Mouse (Mus musculus) liver (tissue): ENCODE measurements around the gene Cnnm4.

ENCODE experiments used
- DNase-seq: peaks from one replicate; pipeline ENCODE4 v3.0.0-alpha.2; 2020; ENCODE audit warnings: mixed read lengths

Gene Cnnm4

DNA sequence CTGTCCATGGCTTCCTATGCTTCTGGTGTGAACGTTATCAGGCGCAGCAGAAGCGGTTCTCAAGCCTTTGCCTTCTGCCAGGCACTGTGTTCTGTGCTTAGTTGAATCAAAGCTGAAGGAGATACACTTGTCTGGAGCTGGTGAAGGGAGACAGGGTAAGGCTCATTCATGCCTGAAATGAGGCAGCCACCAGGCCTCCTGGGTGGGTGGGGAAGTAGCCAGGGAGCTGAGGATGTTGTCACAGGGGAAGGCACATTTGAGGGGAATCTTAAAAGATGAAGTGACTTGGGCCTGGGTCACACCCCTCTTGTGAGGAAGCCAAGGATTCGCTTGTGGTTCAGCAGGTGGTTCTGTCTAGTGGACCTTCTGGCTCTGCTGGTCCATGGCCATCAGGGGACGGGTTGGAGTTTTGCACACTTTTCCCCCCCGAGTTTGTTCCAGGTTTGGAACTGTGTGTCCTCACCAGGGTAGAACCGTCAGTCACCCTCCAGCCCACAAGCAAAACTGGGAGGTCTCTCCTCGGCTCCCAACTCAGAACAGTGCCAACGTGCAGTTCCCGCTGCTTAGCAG lies 1.9 kb downstream of the Cnnm4 start:
- DNase-seq: no peak

GRCm38 (mm10) chr1:36474646-36475045 lies 3.2 kb downstream of the Cnnm4 start:
- DNase-seq: no peak

GRCm38 (mm10) chr1:36475480-36476110 lies 4.2 kb downstream of the Cnnm4 start:
- no peak for DNase-seq

DNA sequence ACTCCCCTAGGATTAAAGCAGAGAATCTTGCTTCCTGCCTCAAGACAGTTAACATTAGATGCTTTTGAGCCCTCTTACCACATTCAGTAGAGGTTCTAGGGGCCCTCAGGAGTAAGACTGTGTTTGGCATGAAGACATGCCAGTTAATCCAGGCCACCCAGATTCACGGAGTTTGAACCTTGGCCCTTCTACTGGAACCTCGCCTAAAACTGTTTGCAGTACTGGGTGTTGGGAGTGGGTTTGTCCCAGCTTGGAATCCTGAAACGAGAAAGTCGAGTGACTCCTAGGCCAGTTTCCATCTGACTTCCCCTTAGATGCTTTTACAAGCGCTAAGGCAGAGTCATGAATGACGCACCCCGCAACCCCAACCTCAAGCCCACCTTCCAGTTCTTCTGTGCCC lies 5.0 kb downstream of the Cnnm4 start:
- no peak for DNase-seq

- DNase-seq: no peak
Measured at GRCm38 (mm10) chr1:36478343-36478795, 6.9 kb downstream of the Cnnm4 start.

GRCm38 (mm10) chr1:36479903-36480899 lies 8.8 kb downstream of the Cnnm4 start:
- DNase-seq: no peak

- no peak for DNase-seq
Measured at GRCm38 (mm10) chr1:36483825-36484224, 12.4 kb downstream of the Cnnm4 start.

GRCm38 (mm10) chr1:36485080-36485479 lies 13.7 kb downstream of the Cnnm4 start:
- DNase-seq: no peak

DNA sequence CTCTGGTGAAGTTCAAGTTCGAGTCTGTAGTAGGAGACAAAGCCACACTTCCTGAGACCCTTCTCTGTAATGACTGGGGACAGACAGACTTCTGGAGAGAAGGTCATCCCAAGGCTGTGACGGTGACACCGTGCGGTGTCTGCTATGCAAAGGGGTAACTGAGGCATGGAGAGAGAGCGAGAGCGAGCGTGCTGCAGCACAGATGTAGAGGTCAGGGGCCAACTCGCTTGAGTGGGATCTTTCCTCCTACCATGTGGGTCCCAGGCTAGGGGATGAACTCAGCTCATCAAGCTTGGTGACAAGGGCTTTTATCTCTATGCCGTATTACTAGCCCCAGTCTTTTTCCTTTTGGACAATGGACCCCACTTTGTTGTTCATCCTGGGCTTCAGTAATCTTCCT lies 15.7 kb downstream of the Cnnm4 start:
- DNase-seq: no peak

GRCm38 (mm10) chr1:36489661-36490060 lies 18.2 kb downstream of the Cnnm4 start:
- no peak for DNase-seq

GRCm38 (mm10) chr1:36492416-36493139 lies 21.2 kb downstream of the Cnnm4 start:
- DNase-seq: peak; percentile 30

DNA sequence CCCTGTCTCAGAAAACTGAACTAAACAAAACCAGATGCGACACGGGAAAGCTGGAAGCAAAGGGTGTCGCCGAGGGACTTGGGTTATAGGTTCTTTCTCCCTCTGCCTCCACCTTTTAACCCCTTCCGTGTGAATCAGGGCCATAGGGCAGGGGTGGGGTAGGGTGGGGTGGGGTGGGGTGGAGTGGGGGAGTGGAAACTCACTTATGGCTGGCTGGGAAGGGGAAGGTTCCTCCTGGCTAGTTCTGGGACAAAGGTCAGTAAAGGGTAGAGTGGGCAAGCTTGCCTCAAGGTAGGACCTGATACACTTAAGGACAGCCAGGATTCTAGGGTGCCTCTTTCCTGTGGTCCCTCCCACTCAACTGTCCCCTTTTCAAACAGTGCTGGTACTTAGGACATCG lies 21.9 kb downstream of the Cnnm4 start:
- DNase-seq: no peak

DNA sequence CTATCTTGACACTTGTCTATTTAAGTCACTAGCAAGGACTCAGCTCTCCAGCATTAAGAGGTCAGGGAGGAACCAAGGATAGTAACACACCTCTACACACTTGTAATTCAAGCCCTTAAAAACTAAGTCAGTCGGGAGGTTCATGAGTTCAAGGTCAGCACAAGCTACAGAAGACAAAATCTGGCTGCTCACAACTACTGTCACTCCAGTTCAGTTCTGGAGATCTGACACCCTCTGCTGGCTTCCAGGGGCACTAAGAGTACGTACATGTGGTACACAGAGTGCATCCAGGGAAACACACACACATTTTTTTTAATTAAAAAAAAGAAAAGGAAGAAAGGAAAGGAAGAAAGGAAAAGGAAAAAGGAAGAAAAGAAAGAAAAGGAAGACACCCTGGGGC lies 25.3 kb downstream of the Cnnm4 start:
- no peak for DNase-seq

DNA sequence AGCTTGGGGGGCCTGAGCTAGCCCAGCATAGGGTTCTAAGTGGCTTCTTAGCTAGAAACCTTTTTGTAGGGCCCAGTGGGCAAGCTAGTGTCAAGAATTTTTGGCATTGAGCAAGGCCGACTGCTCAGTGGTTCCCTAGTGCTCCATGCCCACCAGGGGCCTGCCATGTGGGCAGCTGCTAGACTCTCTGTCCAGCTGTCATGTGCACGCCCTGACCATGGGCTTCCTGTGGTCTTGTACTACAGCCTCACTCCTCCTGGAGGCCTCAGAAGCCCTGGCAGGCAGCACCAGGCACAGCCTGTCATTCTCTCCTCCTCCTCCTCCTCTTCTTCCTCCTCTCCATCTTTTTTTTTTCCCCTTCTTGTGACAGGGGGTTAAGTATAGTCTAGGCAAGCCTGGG lies 25.9 kb downstream of the Cnnm4 start:
- no peak for DNase-seq

GRCm38 (mm10) chr1:36501261-36501660 lies 29.8 kb downstream of the Cnnm4 start:
- peak; percentile 75 for DNase-seq

DNA sequence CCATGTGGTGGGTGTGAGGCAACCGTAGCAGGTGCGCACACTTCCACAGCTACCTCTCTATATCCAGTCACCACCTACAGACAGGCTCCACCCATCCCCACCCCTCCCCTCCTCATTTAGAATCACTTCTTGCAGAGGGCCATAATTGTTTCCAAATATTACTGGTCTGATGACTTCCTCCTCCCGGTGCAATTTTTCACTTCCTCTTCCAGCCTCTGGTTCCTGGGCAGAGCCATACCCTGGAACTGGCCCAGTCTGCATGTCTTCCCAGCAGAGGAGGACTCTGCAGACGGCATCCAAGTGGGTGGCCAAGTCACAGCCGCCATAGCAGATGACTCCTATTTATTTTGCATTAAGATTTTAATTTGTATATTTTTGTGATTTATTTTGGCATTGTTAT lies 36.8 kb downstream of the Cnnm4 start:
- no peak for DNase-seq

GRCm38 (mm10) chr1:36511289-36512021 lies 40.0 kb downstream of the Cnnm4 start, which contains the start of gene Cnnm3:
Cnnm3 (plus strand) TSS chr1:36511867.
- peak; percentile 99 for DNase-seq

GRCm38 (mm10) chr1:36512089-36512965 lies 40.9 kb downstream of the Cnnm4 start:
- DNase-seq: peak; percentile 39

DNA sequence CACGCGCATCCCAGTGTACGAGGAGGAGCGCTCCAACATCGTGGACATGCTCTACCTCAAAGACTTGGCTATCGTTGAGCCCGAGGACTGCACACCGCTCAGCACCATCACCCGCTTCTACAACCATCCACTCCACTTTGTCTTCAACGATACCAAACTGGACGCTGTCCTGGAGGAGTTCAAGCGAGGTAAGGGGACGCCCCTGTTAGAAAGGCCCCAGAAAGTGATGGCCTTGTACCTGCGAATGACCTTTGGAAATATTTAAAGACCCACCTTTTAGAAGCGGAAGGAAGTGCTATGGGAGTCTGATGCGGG lies 41.5 kb downstream of the Cnnm4 start:
- DNase-seq: no peak

- DNase-seq: no peak
Measured at GRCm38 (mm10) chr1:36513310-36513709, 41.9 kb downstream of the Cnnm4 start.

- DNase-seq: peak; percentile 29
Measured at GRCm38 (mm10) chr1:36513718-36514117, 42.3 kb downstream of the Cnnm4 start.
